Mouse (Mus musculus) bone marrow, adult 2 months (tissue): ENCODE data around the gene Ptpn11. TPM values are rescaled to one million over a fixed set of nuclear protein-coding genes. Genes with fewer than 3 reads are reported as not detected.
A peak's percentile ranks its signal among the peaks of the same experiment; 100 is the strongest.

Source experiments
- H3K27ac ChIP-seq: fragments of 200-500 bp; 2 replicates; pipeline ENCODE4 v1.5.1; 2012; ENCODE audit warnings: low read depth, mild to moderate bottlenecking, control low read depth, inconsistent platforms, low read length; ENCODE audit not compliant: control insufficient read depth, poor library complexity, insufficient read depth
- H3K4me1 ChIP-seq: fragments of 200-500 bp; 2 replicates; pipeline ENCODE4 v1.6.1; 2011; ENCODE audit warnings: low read length; ENCODE audit not compliant: control insufficient read depth, insufficient read depth
- H3K4me3 ChIP-seq: fragments of 200-500 bp; replicated peaks from 2 replicates; pipeline ENCODE3; 2011; ENCODE audit warnings: mild to moderate bottlenecking, low read depth, low read length, control low read depth; ENCODE audit not compliant: control insufficient read depth
- CTCF ChIP-seq: fragments of 200-500 bp; IDR thresholded peaks from 2 replicates; pipeline ENCODE4 v1.5.1; 2011; ENCODE audit warnings: low read length, control low read depth; ENCODE audit not compliant: control insufficient read depth, insufficient read depth
- POLR2A ChIP-seq: fragments of 200-500 bp; IDR thresholded peaks from 2 replicates; pipeline ENCODE4 v1.6.1; 2011; ENCODE audit warnings: low read depth, mild to moderate bottlenecking, control low read depth, low read length, borderline replicate concordance; ENCODE audit not compliant: control insufficient read depth
- WGBS: fragments of 180-500 bp; shearing (Covaris S2); methylation state at CpG from one replicate; pipeline ENCODE4 v1.1.7; 2018; 5-methylcytosine and 5-hydroxymethylcytosine counted together
- polyA plus RNA-seq: library from polyadenylated mRNA; stranded (reverse); fragments of >200 nt; gene quantifications from 2 replicates; pipeline ENCODE4 v1.2.4, GENCODE M21; 2011; ENCODE audit warnings: low replicate concordance; ENCODE audit not compliant: missing spikeins, insufficient read depth, insufficient read length

The Ptpn11 gene
- polyA plus RNA-seq, 1 experiment, result 33.3 TPM

GRCm38 (mm10) chr5:121122036-121122435 is 69.2 kb downstream of the Ptpn11 start:
- TF ChIP-seq CTCF (no peak), POLR2A (no peak)
- H3K4me1 ChIP-seq, result peaks cover 3% of the 10 kb centered on the region
- H3K4me3 ChIP-seq, result peak overlapping the region; percentile 59
- 25% methylated on average over 3 of the region's 3 CpGs for WGBS
- peak overlapping the region; percentile 87 for H3K27ac ChIP-seq

- Histone ChIP-seq H3K4me1 (peaks cover 3% of the 10 kb centered on the region), H3K27ac (no peak overlapping the region), H3K4me3 (no peak overlapping the region)
- TF ChIP-seq POLR2A (no peak), CTCF (no peak)
- WGBS, result 54% methylated on average over 13 of the region's 13 CpGs
Observed at GRCm38 (mm10) chr5:121119331-121120034, 71.7 kb downstream of the Ptpn11 start.

GRCm38 (mm10) chr5:121118345-121118744 is 72.9 kb downstream of the Ptpn11 start:
- WGBS, result 31% methylated on average over 4 of the region's 4 CpGs
- no peak for TF ChIP-seq CTCF
- no peak for TF ChIP-seq POLR2A
- Histone ChIP-seq H3K4me3 (no peak overlapping the region), H3K27ac (no peak overlapping the region), H3K4me1 (peaks cover 3% of the 10 kb centered on the region)

GRCm38 (mm10) chr5:121116941-121117340 is 74.3 kb downstream of the Ptpn11 start:
- TF ChIP-seq CTCF (no peak), POLR2A (no peak)
- Histone ChIP-seq H3K4me3 (no peak overlapping the region), H3K27ac (no peak overlapping the region), H3K4me1 (no peaks in the 10 kb centered on the region; the same call in 1 of the 2 replicates)
- 76% methylated on average over 3 of the region's 3 CpGs for WGBS

- 77% methylated on average over 8 of the region's 8 CpGs for WGBS
- Histone ChIP-seq H3K27ac (no peak overlapping the region), H3K4me1 (no peaks in the 10 kb centered on the region; the same call in 1 of the 2 replicates), H3K4me3 (no peak overlapping the region)
- TF ChIP-seq POLR2A, result no peak
- TF ChIP-seq CTCF, result no peak
Observed at GRCm38 (mm10) chr5:121115391-121116157, 75.6 kb downstream of the Ptpn11 start.

- TF ChIP-seq POLR2A (no peak), CTCF (no peak)
- 0 out of 2 replicates have a peak overlapping the region, but pooled peaks have one; percentile 1 for H3K27ac ChIP-seq
- H3K4me3 ChIP-seq, result no peak overlapping the region
- 62% methylated on average over 14 of the region's 14 CpGs for WGBS
- no peaks in the 10 kb centered on the region; the same call in 1 of the 2 replicates for H3K4me1 ChIP-seq
Observed at GRCm38 (mm10) chr5:121114151-121114550, 77.0 kb downstream of the Ptpn11 start.

- Histone ChIP-seq H3K27ac (no peak overlapping the region), H3K4me3 (no peak overlapping the region), H3K4me1 (no peaks in the 10 kb centered on the region; the same call in 1 of the 2 replicates)
- WGBS, result 60% methylated on average over 5 of the region's 5 CpGs
- peak; percentile 35; the same call in 1 of the 2 replicates for TF ChIP-seq CTCF
- no peak for TF ChIP-seq POLR2A
Observed at GRCm38 (mm10) chr5:121112390-121112789, 78.8 kb downstream of the Ptpn11 start.
